Mouse (Mus musculus): ENCODE data around the gene Usp37. TPM values are rescaled to one million over a fixed set of nuclear protein-coding genes. Genes with fewer than 3 reads are reported as not detected.

The Usp37 gene
- polyA plus RNA-seq, 1 experiment from 2014 or later: 32.2 TPM

DNA sequence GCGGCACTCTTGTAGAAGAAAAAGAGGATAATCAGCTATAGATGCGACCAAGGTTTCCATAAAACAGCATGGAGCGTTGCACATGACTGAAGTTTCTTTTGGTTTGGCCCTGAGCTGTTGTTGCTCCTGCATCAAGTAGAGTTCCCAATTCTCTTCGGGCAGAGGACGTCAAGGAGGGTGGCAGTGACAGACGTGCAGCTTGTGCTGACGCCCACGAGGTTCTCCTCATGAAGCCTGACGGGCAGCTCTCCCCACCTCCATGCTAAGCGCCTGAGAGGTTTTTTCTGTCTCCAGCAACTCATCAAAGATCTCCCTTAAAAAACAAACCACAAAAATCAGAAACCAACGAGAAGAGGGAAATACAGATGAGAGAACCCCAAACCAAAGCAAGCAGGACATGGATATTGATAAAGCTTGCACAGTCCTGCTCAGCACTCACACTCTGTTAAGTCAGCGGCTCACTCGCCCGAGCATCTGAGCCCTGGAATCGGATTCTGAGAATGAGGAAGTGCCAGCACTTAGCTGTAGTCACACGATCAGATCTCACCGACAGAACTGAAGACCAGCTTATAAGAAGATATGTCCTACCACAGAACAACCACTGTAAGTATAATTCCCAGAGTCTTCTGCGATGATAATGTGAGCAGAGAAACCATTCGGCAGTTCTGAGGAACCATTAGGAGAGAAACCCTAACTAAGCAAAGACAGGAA lies 104.8 kb downstream of the Usp37 start:
- Histone ChIP-seq H3K27me3 (no peaks in the 10 kb centered on the region), H3K4me2 (replicated peaks) (no peak overlapping the region), H3K36me3 (peaks cover 50% of the 10 kb centered on the region), H3K9ac (replicated peaks) (no peak overlapping the region), H3K4me3 (no peak overlapping the region), H3K4me1 (no peaks in the 10 kb centered on the region), H3K9me3 (no peaks in the 10 kb centered on the region), H3K27ac (replicated peaks) (no peak overlapping the region)
- no peak for ATAC-seq (replicated peaks)
- WGBS: 90% methylated on average over 19 of the region's 19 CpGs

DNA sequence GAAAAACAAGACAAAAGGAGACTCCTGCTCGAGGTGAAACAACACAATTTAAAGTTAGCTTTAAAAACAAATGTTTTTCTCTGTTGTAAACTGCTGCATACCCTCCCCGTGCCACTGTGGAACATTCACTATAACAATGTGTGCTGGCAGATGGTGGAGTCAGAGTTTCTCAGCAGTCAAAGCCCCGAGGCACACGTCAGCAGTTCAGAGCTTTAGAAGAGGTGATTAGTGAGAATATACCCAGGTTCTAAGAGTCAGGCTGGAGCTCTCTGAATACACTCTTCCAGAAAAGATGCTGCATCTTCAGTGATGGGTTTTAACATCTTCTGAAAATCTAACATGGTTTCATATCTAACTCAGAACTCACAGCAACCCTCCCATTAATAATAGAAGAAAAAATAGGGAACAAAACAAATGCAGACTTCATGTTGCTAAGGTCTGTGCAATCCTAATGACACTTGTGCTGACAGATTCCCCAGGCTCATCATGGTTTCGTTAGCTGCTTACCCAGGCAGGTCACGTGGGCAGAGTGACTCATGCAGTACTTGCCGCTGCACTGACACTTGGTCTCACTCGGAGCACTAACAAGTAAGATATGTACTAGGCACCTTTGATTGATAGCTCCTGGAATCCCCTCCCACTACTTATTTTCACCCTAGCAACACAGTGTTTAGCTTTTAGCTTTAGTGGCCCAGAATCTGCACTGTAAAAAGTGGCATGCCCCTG lies 106.2 kb downstream of the Usp37 start:
- no peak for ATAC-seq (replicated peaks)
- Histone ChIP-seq H3K9ac (replicated peaks) (no peak overlapping the region), H3K36me3 (peaks cover 50% of the 10 kb centered on the region), H3K4me2 (replicated peaks) (no peak overlapping the region), H3K27me3 (no peaks in the 10 kb centered on the region), H3K27ac (replicated peaks) (no peak overlapping the region), H3K4me3 (no peak overlapping the region), H3K4me1 (no peaks in the 10 kb centered on the region), H3K9me3 (no peaks in the 10 kb centered on the region)
- WGBS: 81% methylated on average over 8 of the region's 8 CpGs

DNA sequence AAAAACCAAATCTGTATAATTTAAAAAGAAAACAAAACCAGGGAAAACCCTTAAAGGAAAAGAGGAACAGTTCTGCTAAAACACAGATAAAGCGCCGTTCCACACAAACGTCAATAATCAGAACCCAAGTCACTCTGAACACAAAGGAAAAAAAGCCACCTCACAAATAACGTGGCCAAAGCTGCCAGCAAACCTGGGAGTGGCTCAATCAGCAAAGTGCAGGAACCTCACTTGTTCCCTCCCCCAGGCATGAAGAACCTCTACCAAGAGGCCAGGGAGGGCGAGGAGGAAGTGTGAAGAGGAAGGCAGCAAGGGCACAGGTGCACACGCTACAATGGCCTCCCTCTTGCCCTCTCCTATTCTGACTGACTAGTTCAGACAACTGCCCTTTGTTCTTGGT lies 108.5 kb downstream of the Usp37 start:
- Histone ChIP-seq H3K4me2 (replicated peaks) (no peak overlapping the region), H3K27ac (replicated peaks) (no peak overlapping the region), H3K4me1 (no peaks in the 10 kb centered on the region), H3K9ac (replicated peaks) (no peak overlapping the region), H3K36me3 (peaks cover 39% of the 10 kb centered on the region), H3K9me3 (no peaks in the 10 kb centered on the region), H3K4me3 (no peak overlapping the region), H3K27me3 (no peaks in the 10 kb centered on the region)
- 88% methylated on average over 6 of the region's 6 CpGs for WGBS
- ATAC-seq (replicated peaks): no peak

DNA sequence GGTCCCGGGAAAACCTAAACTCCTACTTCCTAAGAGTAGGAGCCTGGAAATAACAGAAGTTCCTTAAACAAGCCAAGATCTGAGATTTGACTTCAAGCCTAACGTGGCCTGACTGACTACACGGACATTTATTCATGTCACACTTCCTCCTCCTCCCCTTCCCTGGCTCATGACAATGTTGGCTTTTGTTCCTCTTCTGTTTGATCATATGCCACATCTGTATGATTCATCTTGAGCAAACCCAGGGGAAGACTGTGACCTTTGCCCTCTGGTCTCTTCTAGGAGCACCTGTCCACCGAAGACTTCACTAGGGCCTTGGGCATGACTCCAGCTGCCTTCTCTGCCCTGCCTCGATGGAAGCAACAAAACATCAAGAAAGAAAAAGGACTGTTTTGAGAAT lies 109.5 kb downstream of the Usp37 start:
- 79% methylated on average over 5 of the region's 5 CpGs for WGBS
- Histone ChIP-seq H3K27ac (replicated peaks) (no peak overlapping the region), H3K36me3 (peaks cover 31% of the 10 kb centered on the region), H3K9me3 (no peaks in the 10 kb centered on the region), H3K27me3 (no peaks in the 10 kb centered on the region), H3K9ac (replicated peaks) (no peak overlapping the region), H3K4me2 (replicated peaks) (no peak overlapping the region), H3K4me1 (no peaks in the 10 kb centered on the region), H3K4me3 (no peak overlapping the region)
- no peak for ATAC-seq (replicated peaks)

DNA sequence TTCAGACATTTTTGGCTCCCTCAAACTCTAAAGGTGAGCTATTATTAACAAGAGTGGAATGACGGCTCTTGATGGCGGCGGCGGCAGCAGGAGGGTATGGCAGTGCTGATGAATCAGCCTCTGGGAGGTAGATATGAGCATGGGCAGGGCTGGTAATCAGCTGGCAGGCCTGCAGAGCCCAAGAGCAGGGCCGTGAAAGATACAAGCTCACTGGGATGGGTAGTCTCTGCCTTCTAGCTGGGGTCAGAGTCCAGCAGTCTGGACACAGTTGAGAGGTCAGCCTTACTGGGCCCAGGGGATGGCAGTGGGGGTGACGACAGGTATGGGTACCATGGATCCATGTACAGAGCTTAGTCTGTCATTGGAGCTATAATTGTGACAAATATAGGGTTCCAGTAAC lies 110.9 kb downstream of the Usp37 start:
- Histone ChIP-seq H3K9me3 (no peaks in the 10 kb centered on the region), H3K4me3 (no peak overlapping the region), H3K36me3 (peaks cover 18% of the 10 kb centered on the region), H3K4me1 (no peaks in the 10 kb centered on the region), H3K4me2 (replicated peaks) (no peak overlapping the region), H3K27ac (replicated peaks) (no peak overlapping the region), H3K27me3 (no peaks in the 10 kb centered on the region), H3K9ac (replicated peaks) (no peak overlapping the region)
- WGBS: 87% methylated on average over 6 of the region's 6 CpGs
- ATAC-seq (replicated peaks): no peak

DNA sequence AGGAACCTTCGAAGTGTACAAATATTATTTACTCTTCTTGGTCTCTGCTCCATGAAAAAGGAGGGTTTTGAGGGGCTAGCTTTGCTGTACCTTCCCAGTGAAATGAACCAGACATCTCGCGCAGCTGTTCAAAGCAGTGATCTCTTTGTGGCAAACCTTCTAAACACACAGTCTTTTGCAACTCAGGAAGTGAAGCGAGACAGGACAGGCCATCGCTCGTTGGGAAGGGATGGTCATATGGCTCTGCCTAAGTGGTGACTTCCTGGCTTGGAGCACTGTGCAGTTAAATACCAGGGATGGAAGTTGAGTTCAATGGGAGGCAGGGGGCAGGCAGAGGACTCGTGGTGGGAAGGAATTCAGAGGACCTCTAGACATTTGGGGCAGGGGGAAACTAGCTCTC lies 118.2 kb downstream of the Usp37 start:
- Histone ChIP-seq H3K4me2 (replicated peaks) (no peak overlapping the region), H3K9me3 (no peaks in the 10 kb centered on the region), H3K9ac (replicated peaks) (no peak overlapping the region), H3K4me1 (no peaks in the 10 kb centered on the region), H3K36me3 (no peaks in the 10 kb centered on the region), H3K4me3 (no peak overlapping the region), H3K27ac (replicated peaks) (no peak overlapping the region), H3K27me3 (no peaks in the 10 kb centered on the region)
- 88% methylated on average over 7 of the region's 7 CpGs for WGBS
- ATAC-seq (replicated peaks): no peak

DNA sequence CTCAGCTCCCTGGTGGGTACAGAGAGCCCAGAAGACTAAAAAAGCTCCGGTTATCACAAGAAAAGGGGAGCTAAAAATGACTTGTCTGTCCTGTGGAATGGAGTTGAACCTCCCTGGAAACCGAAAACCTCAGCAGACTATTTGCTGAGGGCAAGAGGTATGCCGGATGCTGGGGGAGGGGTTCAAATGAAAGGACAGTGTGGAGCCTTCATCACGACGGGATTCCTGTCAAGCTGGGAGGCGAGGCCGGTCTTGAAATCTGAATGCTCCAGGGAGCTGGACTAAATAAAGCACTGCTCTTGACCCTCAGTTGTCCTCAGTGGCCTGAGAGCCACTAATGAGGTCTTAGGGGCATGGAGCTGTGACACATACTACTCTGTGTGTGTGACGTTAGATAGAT lies 120.9 kb downstream of the Usp37 start:
- no peak for ATAC-seq (replicated peaks)
- H3K36me3 ChIP-seq: no peaks in the 10 kb centered on the region
- H3K9me3 ChIP-seq: no peaks in the 10 kb centered on the region
- no peak overlapping the region for H3K4me3 ChIP-seq
- WGBS: 38% methylated on average over 8 of the region's 8 CpGs
- H3K4me2 ChIP-seq (replicated peaks): no peak overlapping the region
- no peak overlapping the region for H3K27ac ChIP-seq (replicated peaks)
- no peaks in the 10 kb centered on the region for H3K4me1 ChIP-seq
- H3K27me3 ChIP-seq: no peaks in the 10 kb centered on the region
- H3K9ac ChIP-seq (replicated peaks): no peak overlapping the region

DNA sequence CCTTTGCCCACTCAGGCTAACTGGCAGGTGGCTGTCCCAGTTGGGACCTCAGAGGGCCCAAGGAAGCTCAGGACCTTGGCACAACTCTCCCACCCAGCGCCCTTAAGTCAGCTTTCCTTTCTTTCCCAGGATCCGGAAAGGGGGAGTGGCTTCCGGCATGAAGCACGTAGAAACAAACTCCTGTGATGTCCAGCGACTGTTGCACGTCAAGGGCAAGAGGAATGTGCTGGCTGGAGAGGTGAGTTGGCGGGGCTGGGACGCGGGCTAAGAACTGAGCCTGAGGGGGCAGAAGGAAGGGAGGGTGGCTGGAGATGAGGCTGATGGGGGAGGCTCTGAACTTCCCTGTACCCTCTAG lies 124.7 kb downstream of the Usp37 start:
- 74% methylated on average over 9 of the region's 9 CpGs for WGBS

DNA sequence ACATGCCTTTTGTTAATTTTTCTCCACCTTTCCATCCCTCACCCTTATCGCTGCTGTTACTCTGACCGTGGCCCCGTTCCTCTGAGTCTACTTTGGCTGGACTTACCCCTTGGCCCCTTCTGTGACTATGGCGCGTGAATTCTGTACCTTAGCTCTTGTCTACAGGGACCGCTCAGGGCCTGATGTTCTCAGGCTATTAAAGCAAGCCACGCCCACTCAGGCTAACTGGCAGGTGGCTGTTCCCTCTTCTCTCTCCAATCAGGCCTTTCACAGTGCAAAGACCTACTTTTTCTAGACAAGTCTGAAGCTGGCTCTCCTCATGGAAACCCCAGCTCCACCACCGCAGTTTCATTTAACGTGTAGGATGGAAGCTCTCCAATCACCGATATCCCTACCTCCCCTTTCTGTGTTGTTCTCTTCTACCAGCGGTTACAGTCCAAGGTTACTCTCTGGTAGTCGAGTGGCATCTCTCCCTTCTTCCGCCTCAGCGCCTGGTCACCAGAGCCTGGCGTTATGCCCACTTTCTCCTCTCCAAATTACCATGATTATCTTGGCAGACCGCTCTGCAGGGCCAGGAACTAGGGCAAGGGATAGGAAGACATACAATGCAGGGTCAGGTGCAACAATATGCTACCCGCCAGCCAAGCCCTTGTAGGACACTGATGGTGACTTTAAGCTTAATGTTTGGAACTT lies 125.2 kb downstream of the Usp37 start:
- Histone ChIP-seq H3K9me3 (no peaks in the 10 kb centered on the region), H3K4me2 (replicated peaks) (no peak overlapping the region), H3K36me3 (no peaks in the 10 kb centered on the region), H3K4me3 (no peak overlapping the region), H3K27me3 (no peaks in the 10 kb centered on the region), H3K4me1 (no peaks in the 10 kb centered on the region), H3K27ac (replicated peaks) (no peak overlapping the region), H3K9ac (replicated peaks) (no peak overlapping the region)
- ATAC-seq (replicated peaks): no peak
- WGBS: 68% methylated on average over 17 of the region's 17 CpGs

More for the DNA sequence above, 124.7 kb downstream of the Usp37 start:
- no peak overlapping the region for H3K9ac ChIP-seq (replicated peaks)
- H3K36me3 ChIP-seq: no peaks in the 10 kb centered on the region
- H3K9me3 ChIP-seq: no peaks in the 10 kb centered on the region
- no peaks in the 10 kb centered on the region for H3K27me3 ChIP-seq
- H3K4me1 ChIP-seq: no peaks in the 10 kb centered on the region
- H3K4me2 ChIP-seq (replicated peaks): no peak overlapping the region
- no peak overlapping the region for H3K27ac ChIP-seq (replicated peaks)
- ATAC-seq (replicated peaks): no peak
- H3K4me3 ChIP-seq: no peak overlapping the region

DNA sequence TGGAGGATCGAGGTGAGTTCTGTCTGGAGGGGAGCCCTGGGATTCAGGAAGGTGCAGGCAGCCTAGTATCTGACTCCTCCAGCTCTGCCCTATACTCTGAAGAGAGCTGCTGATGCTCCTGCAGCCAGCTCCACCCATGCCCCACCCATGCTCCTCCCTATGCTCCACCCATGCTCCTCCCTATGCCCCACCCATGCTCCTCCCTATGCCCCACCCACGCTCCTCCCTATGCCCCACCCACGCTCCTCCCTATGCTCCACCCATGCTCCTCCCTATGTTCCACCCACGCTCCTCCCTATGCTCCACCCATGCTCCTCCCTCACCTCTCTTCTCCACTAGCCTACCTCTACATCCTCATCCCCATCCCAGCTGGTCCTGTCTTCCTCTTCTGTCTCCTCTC lies 128.9 kb downstream of the Usp37 start:
- 44% methylated on average over 4 of the region's 4 CpGs for WGBS
- Histone ChIP-seq H3K9ac (replicated peaks) (no peak overlapping the region), H3K4me1 (no peaks in the 10 kb centered on the region), H3K4me3 (no peak overlapping the region), H3K9me3 (no peaks in the 10 kb centered on the region), H3K4me2 (replicated peaks) (no peak overlapping the region), H3K27me3 (no peaks in the 10 kb centered on the region), H3K36me3 (no peaks in the 10 kb centered on the region), H3K27ac (replicated peaks) (no peak overlapping the region)
- no peak for ATAC-seq (replicated peaks)

DNA sequence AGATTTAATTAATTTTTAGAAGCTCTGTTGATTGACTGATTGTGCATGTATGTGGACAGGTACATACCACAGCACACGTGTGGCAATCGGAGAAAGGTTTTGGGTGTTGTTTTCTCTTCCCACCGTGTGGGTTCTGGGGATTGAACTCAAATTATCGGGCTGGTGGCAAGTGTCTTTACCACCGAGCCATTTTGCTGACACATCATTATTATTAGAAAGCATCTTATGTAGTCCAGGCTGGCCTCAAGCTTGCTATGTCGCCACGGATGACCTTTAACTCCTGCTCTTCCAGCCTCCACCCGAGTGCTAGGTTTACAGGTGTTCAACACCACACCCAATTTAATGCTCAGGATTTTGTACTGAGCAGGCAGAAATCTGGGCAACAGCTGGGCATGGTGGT lies 131.4 kb downstream of the Usp37 start:
- WGBS: 84% methylated on average over 8 of the region's 8 CpGs
- Histone ChIP-seq H3K9me3 (no peaks in the 10 kb centered on the region), H3K4me3 (no peak overlapping the region), H3K9ac (replicated peaks) (no peak overlapping the region), H3K27me3 (no peaks in the 10 kb centered on the region), H3K4me2 (replicated peaks) (no peak overlapping the region), H3K4me1 (no peaks in the 10 kb centered on the region), H3K27ac (replicated peaks) (no peak overlapping the region), H3K36me3 (no peaks in the 10 kb centered on the region)
- no peak for ATAC-seq (replicated peaks)

DNA sequence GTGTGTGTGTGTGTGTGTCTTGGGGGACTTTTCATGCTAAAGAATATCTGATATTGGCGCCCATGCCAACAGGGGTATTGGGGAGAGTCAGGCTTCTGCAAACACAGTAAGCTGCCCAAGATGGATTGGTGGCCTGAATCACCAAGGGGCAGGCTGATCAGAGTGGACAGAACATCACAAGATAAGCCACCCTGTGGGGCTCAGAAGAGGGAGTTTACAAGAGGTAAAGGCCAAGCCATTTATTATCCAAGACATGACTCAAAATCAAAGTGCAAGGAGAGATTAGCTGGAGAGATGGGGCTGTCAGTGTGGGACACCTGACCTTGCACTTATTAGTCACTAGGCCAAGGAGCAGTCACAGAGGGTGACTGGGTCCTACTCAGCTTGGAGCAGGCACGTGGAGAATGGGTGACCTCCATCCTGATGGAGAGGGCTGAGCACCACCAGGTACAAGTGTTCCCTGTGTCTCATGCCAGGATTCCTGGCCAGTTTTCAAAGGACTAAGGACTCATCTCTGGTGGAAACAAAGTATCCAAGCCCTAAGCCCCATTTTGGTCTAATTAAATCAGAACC lies 132.2 kb downstream of the Usp37 start:
- no peaks in the 10 kb centered on the region for H3K4me1 ChIP-seq
- no peak overlapping the region for H3K4me2 ChIP-seq (replicated peaks)
- WGBS: 45% methylated on average over 2 of the region's 2 CpGs
- ATAC-seq (replicated peaks): no peak
- H3K36me3 ChIP-seq: no peaks in the 10 kb centered on the region
- H3K4me3 ChIP-seq: no peak overlapping the region
- H3K27ac ChIP-seq (replicated peaks): no peak overlapping the region
- H3K9ac ChIP-seq (replicated peaks): no peak overlapping the region
- H3K9me3 ChIP-seq: no peaks in the 10 kb centered on the region
- H3K27me3 ChIP-seq: no peaks in the 10 kb centered on the region

All from forebrain, embryonic 15.5 days (tissue).